Mouse (Mus musculus): ENCODE measurements around the gene Ube2n. TPM values are rescaled to one million over a fixed set of nuclear protein-coding genes. Genes with fewer than 3 reads are reported as not detected.

Gene Ube2n
- polyA plus RNA-seq, 1 experiment = 117 TPM

- Histone ChIP-seq H3K4me1 (ENCODE audit: control insufficient read depth, insufficient read depth, insufficient read length, low read length) (peaks cover 9% of the 10 kb centered on the region; the same call in 1 of the 2 replicates), H3K27ac (replicated peaks; ENCODE audit: low read depth, low read length) (peak overlapping the region; percentile 14; the same call in 1 of the 2 replicates)
Measured at GRCm38 (mm10) chr10:95509263-95509662, 5.7 kb upstream of the Ube2n start.

GRCm38 (mm10) chr10:95512635-95513034 lies 2.3 kb upstream of the Ube2n start:
- Histone ChIP-seq H3K4me3 (ENCODE audit: insufficient read depth, low read depth, low read length) (no peak overlapping the region), H3K4me1 (ENCODE audit: control insufficient read depth, insufficient read depth, insufficient read length, low read length) (peaks cover 11% of the 10 kb centered on the region; the same call in 1 of the 2 replicates), H3K27ac (replicated peaks; ENCODE audit: low read depth, low read length) (no peak overlapping the region)

More at GRCm38 (mm10) chr10:95509263-95509662, 5.7 kb upstream of the Ube2n start:
- no peak overlapping the region for H3K4me3 ChIP-seq (ENCODE audit: insufficient read depth, low read depth, low read length)

- Histone ChIP-seq H3K4me3 (ENCODE audit: insufficient read depth, low read depth, low read length) (peak overlapping the region; percentile 60), H3K27ac (replicated peaks; ENCODE audit: low read depth, low read length) (peak overlapping the region; percentile 43), H3K4me1 (ENCODE audit: control insufficient read depth, insufficient read depth, insufficient read length, low read length) (peaks cover 8% of the 10 kb centered on the region; the same call in 1 of the 2 replicates)
Measured at GRCm38 (mm10) chr10:95513768-95514556, 983 bp upstream of the Ube2n start.

GRCm38 (mm10) chr10:95515293-95515931 lies 467 bp downstream of the Ube2n start:
- H3K4me1 ChIP-seq (ENCODE audit: control insufficient read depth, insufficient read depth, insufficient read length, low read length) = 0 out of 2 replicates have a peak, but pooled peaks cover 2% of the 10 kb centered on the region
- H3K4me3 ChIP-seq (ENCODE audit: insufficient read depth, low read depth, low read length) = peak overlapping the region; percentile 96
- peak overlapping the region; percentile 79 for H3K27ac ChIP-seq (replicated peaks; ENCODE audit: low read depth, low read length)

GRCm38 (mm10) chr10:95517656-95518055 lies 2.7 kb downstream of the Ube2n start:
- Histone ChIP-seq H3K4me1 (ENCODE audit: control insufficient read depth, insufficient read depth, insufficient read length, low read length) (peaks cover 2% of the 10 kb centered on the region; the same call in 1 of the 2 replicates), H3K27ac (replicated peaks; ENCODE audit: low read depth, low read length) (no peak overlapping the region)

GRCm38 (mm10) chr10:95525037-95525675 lies 10.2 kb downstream of the Ube2n start:
- Histone ChIP-seq H3K4me1 (ENCODE audit: control insufficient read depth, insufficient read depth, insufficient read length, low read length) (peaks cover 7% of the 10 kb centered on the region), H3K4me3 (ENCODE audit: insufficient read depth, low read depth, low read length) (no peak overlapping the region), H3K27ac (replicated peaks; ENCODE audit: low read depth, low read length) (no peak overlapping the region)

More at GRCm38 (mm10) chr10:95517656-95518055, 2.7 kb downstream of the Ube2n start:
- H3K4me3 ChIP-seq (ENCODE audit: insufficient read depth, low read depth, low read length) = no peak overlapping the region

GRCm38 (mm10) chr10:95525871-95526270 lies 10.9 kb downstream of the Ube2n start:
- Histone ChIP-seq H3K4me1 (ENCODE audit: control insufficient read depth, insufficient read depth, insufficient read length, low read length) (peaks cover 11% of the 10 kb centered on the region; the same call in 1 of the 2 replicates), H3K27ac (replicated peaks; ENCODE audit: low read depth, low read length) (no peak overlapping the region), H3K4me3 (ENCODE audit: insufficient read depth, low read depth, low read length) (no peak overlapping the region)

- H3K4me3 ChIP-seq (ENCODE audit: insufficient read depth, low read depth, low read length) = no peak overlapping the region
- H3K27ac ChIP-seq (replicated peaks; ENCODE audit: low read depth, low read length) = no peak overlapping the region
- H3K4me1 ChIP-seq (ENCODE audit: control insufficient read depth, insufficient read depth, insufficient read length, low read length) = peaks cover 11% of the 10 kb centered on the region; the same call in 1 of the 2 replicates
Measured at GRCm38 (mm10) chr10:95526495-95527122, 11.7 kb downstream of the Ube2n start.

GRCm38 (mm10) chr10:95530551-95531121 lies 15.7 kb downstream of the Ube2n start:
- no peak overlapping the region for H3K4me3 ChIP-seq (ENCODE audit: insufficient read depth, low read depth, low read length)
- peak overlapping the region; percentile 7; the same call in 1 of the 2 replicates for H3K27ac ChIP-seq (replicated peaks; ENCODE audit: low read depth, low read length)
- H3K4me1 ChIP-seq (ENCODE audit: control insufficient read depth, insufficient read depth, insufficient read length, low read length) = peaks cover 12% of the 10 kb centered on the region

GRCm38 (mm10) chr10:95532916-95533315 lies 18.0 kb downstream of the Ube2n start:
- Histone ChIP-seq H3K4me1 (ENCODE audit: control insufficient read depth, insufficient read depth, insufficient read length, low read length) (peaks cover 12% of the 10 kb centered on the region), H3K27ac (replicated peaks; ENCODE audit: low read depth, low read length) (no peak overlapping the region), H3K4me3 (ENCODE audit: insufficient read depth, low read depth, low read length) (no peak overlapping the region)

- Histone ChIP-seq H3K4me3 (ENCODE audit: insufficient read depth, low read depth, low read length) (no peak overlapping the region), H3K4me1 (ENCODE audit: control insufficient read depth, insufficient read depth, insufficient read length, low read length) (peaks cover 11% of the 10 kb centered on the region)
Measured at GRCm38 (mm10) chr10:95533382-95533781, 18.4 kb downstream of the Ube2n start.

GRCm38 (mm10) chr10:95535399-95536221 lies 20.7 kb downstream of the Ube2n start:
- peaks cover 4% of the 10 kb centered on the region for H3K4me1 ChIP-seq (ENCODE audit: control insufficient read depth, insufficient read depth, insufficient read length, low read length)
- no peak overlapping the region for H3K4me3 ChIP-seq (ENCODE audit: insufficient read depth, low read depth, low read length)
- no peak overlapping the region for H3K27ac ChIP-seq (replicated peaks; ENCODE audit: low read depth, low read length)

More at GRCm38 (mm10) chr10:95533382-95533781, 18.4 kb downstream of the Ube2n start:
- H3K27ac ChIP-seq (replicated peaks; ENCODE audit: low read depth, low read length) = no peak overlapping the region

- no peak overlapping the region for H3K27ac ChIP-seq (replicated peaks; ENCODE audit: low read depth, low read length)
- H3K4me3 ChIP-seq (ENCODE audit: insufficient read depth, low read depth, low read length) = no peak overlapping the region
- H3K4me1 ChIP-seq (ENCODE audit: control insufficient read depth, insufficient read depth, insufficient read length, low read length) = peaks cover 3% of the 10 kb centered on the region
Measured at GRCm38 (mm10) chr10:95536222-95536541, 21.2 kb downstream of the Ube2n start.

GRCm38 (mm10) chr10:95539260-95539659 lies 24.3 kb downstream of the Ube2n start:
- Histone ChIP-seq H3K4me1 (ENCODE audit: control insufficient read depth, insufficient read depth, insufficient read length, low read length) (no peaks in the 10 kb centered on the region), H3K4me3 (ENCODE audit: insufficient read depth, low read depth, low read length) (no peak overlapping the region), H3K27ac (replicated peaks; ENCODE audit: low read depth, low read length) (no peak overlapping the region)

All from brown adipose tissue, adult 24 weeks (tissue).